ENCODE assay signal across 17 mouse cellular contexts in genomic region chr19:45156381-45156780, GRCm38 (mm10). TPM values are rescaled to one million over a fixed set of nuclear protein-coding genes. Genes with fewer than 3 reads are reported as not detected.
"Had no signal": no experiment of that assay in that cellular context is flagged by ENCODE, and none has a peak within 500 bp of the region (broad histone marks: within the 10 kb centered on the region; RNA-seq: fewer than 3 reads in every experiment).

No protein-coding gene starts in this region.

- ATAC-seq: intestine, embryonic 16.5 days; liver, embryonic 12.5 days had no signal

- DNase-seq: kidney, adult 2 months; kidney, postnatal 14 days; left cerebral cortex, postnatal 4 days; lung, embryonic 14.5 days; lung, postnatal 10 days; right cerebral cortex, postnatal 4 days; spleen, adult 18-20 months; thymus, adult 2 months; thymus, postnatal 25 days had no signal

- H3K4me1 ChIP-seq: liver, embryonic 12.5 days had no signal

- H3K9ac ChIP-seq: kidney, embryonic 15.5 days; limb, embryonic 15.5 days; liver, embryonic 12.5 days; lung, embryonic 14.5 days had no signal

- H3K4me3 ChIP-seq: limb, embryonic 15.5 days; liver, embryonic 12.5 days had no signal

- H3K36me3 ChIP-seq: kidney, embryonic 15.5 days; limb, embryonic 15.5 days; liver, embryonic 12.5 days had no signal

- H3K4me2 ChIP-seq: kidney, embryonic 15.5 days; limb, embryonic 15.5 days; liver, embryonic 12.5 days; lung, embryonic 14.5 days had no signal

- H3K27ac ChIP-seq: kidney, embryonic 15.5 days; limb, embryonic 15.5 days; liver, embryonic 12.5 days; macrophage had no signal

- H3K9me3 ChIP-seq: kidney, embryonic 15.5 days; limb, embryonic 15.5 days; liver, embryonic 12.5 days had no signal

RNA-seq across cellular contexts. Expression of gene Tlx1, which starts 5.9 kb away (rescaled TPM):
- polyA plus RNA-seq: intestine, embryonic 16.5 days; kidney, adult 2 months; kidney, embryonic 15.5 days; large intestine, adult 2 months; liver, embryonic 12.5 days; lung, embryonic 14.5 days; macrophage; midbrain, postnatal 0 days; urinary bladder, adult 2 months had no signal
